Mouse (Mus musculus): ENCODE measurements at regions not wholly inside any gene's neighbourhood (a gene's known extent, or its start where the extent isn't known, plus 50 kb on each side); places are given as distances from the start of the nearest gene placed in this dataset.

GRCm38 (mm10) chr7:129441085-129441617 lies 150.5 kb upstream of the Wdr11 start:
- H3K27me3 ChIP-seq (ENCODE audit: control insufficient read depth, insufficient read depth, low read length) = no peaks in the 10 kb centered on the region
- H3K4me2 ChIP-seq (ENCODE audit: low read depth, low read length) = no peak overlapping the region
- H3K4me1 ChIP-seq (ENCODE audit: control insufficient read depth, insufficient read depth, low read length) = no peaks in the 10 kb centered on the region
- H3K36me3 ChIP-seq (replicated peaks; ENCODE audit: control insufficient read depth, insufficient read depth, low read depth, low read length) = no peaks in the 10 kb centered on the region
- WGBS = 75% methylated on average over 4 of the region's 4 CpGs
- H3K9ac ChIP-seq (replicated peaks; ENCODE audit: low read length) = no peak overlapping the region
- H3K4me3 ChIP-seq (ENCODE audit: low read depth, low read length) = no peak overlapping the region
- H3K27ac ChIP-seq (replicated peaks; ENCODE audit: low read depth, low read length) = no peak overlapping the region
- ATAC-seq (replicated peaks; ENCODE audit: insufficient number of reproducible peaks, low FRiP score, low TSS enrichment, low read depth) = no peak
- DNase-seq (ENCODE audit: low spot score) = no peak
- H3K9me3 ChIP-seq (replicated peaks; ENCODE audit: control insufficient read depth, low read length) = no peaks in the 10 kb centered on the region

- ATAC-seq (replicated peaks; ENCODE audit: insufficient number of reproducible peaks, low FRiP score, low TSS enrichment, low read depth) (no peak), DNase-seq (ENCODE audit: low spot score) (peak; percentile 93)
- no peaks in the 10 kb centered on the region for H3K4me1 ChIP-seq (ENCODE audit: control insufficient read depth, insufficient read depth, low read length)
- no peaks in the 10 kb centered on the region for H3K27me3 ChIP-seq (ENCODE audit: control insufficient read depth, insufficient read depth, low read length)
- H3K36me3 ChIP-seq (replicated peaks; ENCODE audit: control insufficient read depth, insufficient read depth, low read depth, low read length) = no peaks in the 10 kb centered on the region
- no peak overlapping the region for H3K9ac ChIP-seq (replicated peaks; ENCODE audit: low read length)
- 3% methylated on average over 3 of the region's 3 CpGs for WGBS
- H3K4me3 ChIP-seq (ENCODE audit: low read depth, low read length) = no peak overlapping the region
- no peak overlapping the region for H3K27ac ChIP-seq (replicated peaks; ENCODE audit: low read depth, low read length)
- H3K4me2 ChIP-seq (ENCODE audit: low read depth, low read length) = no peak overlapping the region
- no peaks in the 10 kb centered on the region for H3K9me3 ChIP-seq (replicated peaks; ENCODE audit: control insufficient read depth, low read length)
Observed at GRCm38 (mm10) chr7:129469496-129469895, 122.2 kb upstream of the Wdr11 start.

GRCm38 (mm10) chr7:129483736-129484135 lies 107.9 kb upstream of the Wdr11 start:
- no peak for ATAC-seq (replicated peaks; ENCODE audit: insufficient number of reproducible peaks, low FRiP score, low TSS enrichment, low read depth)
- WGBS = 84% methylated on average over 5 of the region's 5 CpGs

GRCm38 (mm10) chr7:129506894-129507293 lies 84.8 kb upstream of the Wdr11 start:
- H3K9me3 ChIP-seq (replicated peaks; ENCODE audit: control insufficient read depth, low read length) = no peaks in the 10 kb centered on the region
- DNase-seq (ENCODE audit: low spot score) (peak; percentile 84), ATAC-seq (replicated peaks; ENCODE audit: insufficient number of reproducible peaks, low FRiP score, low TSS enrichment, low read depth) (no peak)
- 24% methylated on average over 2 of the region's 2 CpGs for WGBS
- H3K4me3 ChIP-seq (ENCODE audit: low read depth, low read length) = no peak overlapping the region
- H3K27me3 ChIP-seq (ENCODE audit: control insufficient read depth, insufficient read depth, low read length) = no peaks in the 10 kb centered on the region
- no peak overlapping the region for H3K9ac ChIP-seq (replicated peaks; ENCODE audit: low read length)
- H3K4me1 ChIP-seq (ENCODE audit: control insufficient read depth, insufficient read depth, low read length) = no peaks in the 10 kb centered on the region
- no peaks in the 10 kb centered on the region for H3K36me3 ChIP-seq (replicated peaks; ENCODE audit: control insufficient read depth, insufficient read depth, low read depth, low read length)
- H3K4me2 ChIP-seq (ENCODE audit: low read depth, low read length) = no peak overlapping the region
- no peak overlapping the region for H3K27ac ChIP-seq (replicated peaks; ENCODE audit: low read depth, low read length)

More at GRCm38 (mm10) chr7:129483736-129484135, 107.9 kb upstream of the Wdr11 start:
- Histone ChIP-seq H3K4me3 (ENCODE audit: low read depth, low read length) (no peak overlapping the region), H3K4me1 (ENCODE audit: control insufficient read depth, insufficient read depth, low read length) (no peaks in the 10 kb centered on the region), H3K9ac (replicated peaks; ENCODE audit: low read length) (no peak overlapping the region), H3K9me3 (replicated peaks; ENCODE audit: control insufficient read depth, low read length) (no peaks in the 10 kb centered on the region), H3K4me2 (ENCODE audit: low read depth, low read length) (no peak overlapping the region), H3K27me3 (ENCODE audit: control insufficient read depth, insufficient read depth, low read length) (no peaks in the 10 kb centered on the region), H3K36me3 (replicated peaks; ENCODE audit: control insufficient read depth, insufficient read depth, low read depth, low read length) (no peaks in the 10 kb centered on the region), H3K27ac (replicated peaks; ENCODE audit: low read depth, low read length) (no peak overlapping the region)
- no peak for DNase-seq (ENCODE audit: low spot score)

- Histone ChIP-seq H3K4me2 (ENCODE audit: low read depth, low read length) (no peak overlapping the region), H3K9me3 (replicated peaks; ENCODE audit: control insufficient read depth, low read length) (no peaks in the 10 kb centered on the region), H3K27ac (replicated peaks; ENCODE audit: low read depth, low read length) (no peak overlapping the region), H3K27me3 (ENCODE audit: control insufficient read depth, insufficient read depth, low read length) (no peaks in the 10 kb centered on the region), H3K4me1 (ENCODE audit: control insufficient read depth, insufficient read depth, low read length) (no peaks in the 10 kb centered on the region), H3K36me3 (replicated peaks; ENCODE audit: control insufficient read depth, insufficient read depth, low read depth, low read length) (no peaks in the 10 kb centered on the region), H3K9ac (replicated peaks; ENCODE audit: low read length) (no peak overlapping the region), H3K4me3 (ENCODE audit: low read depth, low read length) (no peak overlapping the region)
- 69% methylated on average over 10 of the region's 10 CpGs for WGBS
- no peak for DNase-seq (ENCODE audit: low spot score)
- no peak for ATAC-seq (replicated peaks; ENCODE audit: insufficient number of reproducible peaks, low FRiP score, low TSS enrichment, low read depth)
Observed at GRCm38 (mm10) chr7:129509631-129510132, 82.0 kb upstream of the Wdr11 start.

- Histone ChIP-seq H3K36me3 (replicated peaks; ENCODE audit: control insufficient read depth, insufficient read depth, low read depth, low read length) (no peaks in the 10 kb centered on the region), H3K4me3 (ENCODE audit: low read depth, low read length) (no peak overlapping the region), H3K27me3 (ENCODE audit: control insufficient read depth, insufficient read depth, low read length) (no peaks in the 10 kb centered on the region), H3K9me3 (replicated peaks; ENCODE audit: control insufficient read depth, low read length) (no peaks in the 10 kb centered on the region), H3K27ac (replicated peaks; ENCODE audit: low read depth, low read length) (no peak overlapping the region), H3K4me2 (ENCODE audit: low read depth, low read length) (no peak overlapping the region), H3K4me1 (ENCODE audit: control insufficient read depth, insufficient read depth, low read length) (no peaks in the 10 kb centered on the region), H3K9ac (replicated peaks; ENCODE audit: low read length) (no peak overlapping the region)
- DNase-seq (ENCODE audit: low spot score) (no peak), ATAC-seq (replicated peaks; ENCODE audit: insufficient number of reproducible peaks, low FRiP score, low TSS enrichment, low read depth) (no peak)
- 42% methylated on average over 7 of the region's 7 CpGs for WGBS
Observed at GRCm38 (mm10) chr7:129514619-129515018, 77.0 kb upstream of the Wdr11 start.

- Histone ChIP-seq H3K27me3 (ENCODE audit: control insufficient read depth, insufficient read depth, low read length) (no peaks in the 10 kb centered on the region), H3K9ac (replicated peaks; ENCODE audit: low read length) (no peak overlapping the region), H3K9me3 (replicated peaks; ENCODE audit: control insufficient read depth, low read length) (no peaks in the 10 kb centered on the region), H3K4me3 (ENCODE audit: low read depth, low read length) (no peak overlapping the region), H3K36me3 (replicated peaks; ENCODE audit: control insufficient read depth, insufficient read depth, low read depth, low read length) (no peaks in the 10 kb centered on the region), H3K4me2 (ENCODE audit: low read depth, low read length) (no peak overlapping the region), H3K27ac (replicated peaks; ENCODE audit: low read depth, low read length) (no peak overlapping the region), H3K4me1 (ENCODE audit: control insufficient read depth, insufficient read depth, low read length) (no peaks in the 10 kb centered on the region)
- DNase-seq (ENCODE audit: low spot score) (no peak), ATAC-seq (replicated peaks; ENCODE audit: insufficient number of reproducible peaks, low FRiP score, low TSS enrichment, low read depth) (no peak)
- 100% methylated on average over 1 of the region's 1 CpGs for WGBS
Observed at GRCm38 (mm10) chr7:129524369-129524915, 67.2 kb upstream of the Wdr11 start.

- 56% methylated on average over 3 of the region's 3 CpGs for WGBS
- ATAC-seq (replicated peaks; ENCODE audit: insufficient number of reproducible peaks, low FRiP score, low TSS enrichment, low read depth) = no peak
- Histone ChIP-seq H3K27me3 (ENCODE audit: control insufficient read depth, insufficient read depth, low read length) (no peaks in the 10 kb centered on the region), H3K9ac (replicated peaks; ENCODE audit: low read length) (no peak overlapping the region), H3K36me3 (replicated peaks; ENCODE audit: control insufficient read depth, insufficient read depth, low read depth, low read length) (no peaks in the 10 kb centered on the region), H3K9me3 (replicated peaks; ENCODE audit: control insufficient read depth, low read length) (no peaks in the 10 kb centered on the region), H3K4me3 (ENCODE audit: low read depth, low read length) (no peak overlapping the region), H3K4me1 (ENCODE audit: control insufficient read depth, insufficient read depth, low read length) (no peaks in the 10 kb centered on the region), H3K4me2 (ENCODE audit: low read depth, low read length) (no peak overlapping the region), H3K27ac (replicated peaks; ENCODE audit: low read depth, low read length) (no peak overlapping the region)
- DNase-seq (ENCODE audit: low spot score) = no peak
Observed at GRCm38 (mm10) chr7:129525985-129526384, 65.7 kb upstream of the Wdr11 start.
